Mouse (Mus musculus): Measurements from ENCODE around the gene Rras2. TPM values are rescaled to one million over a fixed set of nuclear protein-coding genes. Genes with fewer than 3 reads are reported as not detected.

The Rras2 gene
- polyA plus RNA-seq, 1 experiment from 2014 or later = 23.8 TPM

- no peaks in the 10 kb centered on the region for H3K27me3 ChIP-seq (replicated peaks; ENCODE audit: control insufficient read depth, insufficient read depth, low read length)
- H3K4me2 ChIP-seq (ENCODE audit: low read length) = no peak overlapping the region
- 77% methylated on average over 6 of the region's 6 CpGs for WGBS
- H3K9me3 ChIP-seq (ENCODE audit: control insufficient read depth, low read length) = no peaks in the 10 kb centered on the region
- no peak overlapping the region for H3K9ac ChIP-seq (replicated peaks; ENCODE audit: low read depth, low read length)
- 0 out of 2 replicates have a peak, but pooled peaks cover 2% of the 10 kb centered on the region for H3K4me1 ChIP-seq (replicated peaks; ENCODE audit: control insufficient read depth, insufficient read depth, low read length)
- no peak overlapping the region for H3K27ac ChIP-seq (ENCODE audit: low read length)
- ATAC-seq = no peak
- H3K36me3 ChIP-seq (ENCODE audit: control insufficient read depth, insufficient read depth) = no peaks in the 10 kb centered on the region
- no peak overlapping the region for H3K4me3 ChIP-seq (replicated peaks; ENCODE audit: low read length)
Observed at GRCm38 (mm10) chr7:114029596-114029995, 88.0 kb downstream of the Rras2 start.

- 93% methylated on average over 5 of the region's 5 CpGs for WGBS
Observed at GRCm38 (mm10) chr7:114028828-114029227, 88.8 kb downstream of the Rras2 start.

GRCm38 (mm10) chr7:114027406-114027805 lies 90.2 kb downstream of the Rras2 start:
- H3K27me3 ChIP-seq (replicated peaks; ENCODE audit: control insufficient read depth, insufficient read depth, low read length) = no peaks in the 10 kb centered on the region
- no peaks in the 10 kb centered on the region for H3K36me3 ChIP-seq (ENCODE audit: control insufficient read depth, insufficient read depth)
- ATAC-seq = no peak
- H3K4me1 ChIP-seq (replicated peaks; ENCODE audit: control insufficient read depth, insufficient read depth, low read length) = 0 out of 2 replicates have a peak, but pooled peaks cover 2% of the 10 kb centered on the region
- H3K4me3 ChIP-seq (replicated peaks; ENCODE audit: low read length) = no peak overlapping the region
- no peaks in the 10 kb centered on the region for H3K9me3 ChIP-seq (ENCODE audit: control insufficient read depth, low read length)
- WGBS = 83% methylated on average over 3 of the region's 3 CpGs
- no peak overlapping the region for H3K4me2 ChIP-seq (ENCODE audit: low read length)
- no peak overlapping the region for H3K27ac ChIP-seq (ENCODE audit: low read length)
- H3K9ac ChIP-seq (replicated peaks; ENCODE audit: low read depth, low read length) = no peak overlapping the region

More at GRCm38 (mm10) chr7:114028828-114029227, 88.8 kb downstream of the Rras2 start:
- no peaks in the 10 kb centered on the region for H3K36me3 ChIP-seq (ENCODE audit: control insufficient read depth, insufficient read depth)
- 0 out of 2 replicates have a peak, but pooled peaks cover 2% of the 10 kb centered on the region for H3K4me1 ChIP-seq (replicated peaks; ENCODE audit: control insufficient read depth, insufficient read depth, low read length)
- no peak for ATAC-seq
- H3K9me3 ChIP-seq (ENCODE audit: control insufficient read depth, low read length) = no peaks in the 10 kb centered on the region
- no peak overlapping the region for H3K27ac ChIP-seq (ENCODE audit: low read length)
- no peak overlapping the region for H3K9ac ChIP-seq (replicated peaks; ENCODE audit: low read depth, low read length)
- H3K4me3 ChIP-seq (replicated peaks; ENCODE audit: low read length) = no peak overlapping the region
- H3K27me3 ChIP-seq (replicated peaks; ENCODE audit: control insufficient read depth, insufficient read depth, low read length) = no peaks in the 10 kb centered on the region
- no peak overlapping the region for H3K4me2 ChIP-seq (ENCODE audit: low read length)

- ATAC-seq = no peak
- 91% methylated on average over 8 of the region's 8 CpGs for WGBS
Observed at GRCm38 (mm10) chr7:114026923-114027322, 90.7 kb downstream of the Rras2 start.

GRCm38 (mm10) chr7:114020704-114021093 lies 96.9 kb downstream of the Rras2 start:
- 0% methylated on average over 11 of the region's 11 CpGs for WGBS
- peak; percentile 74 for ATAC-seq
- Histone ChIP-seq H3K9me3 (ENCODE audit: control insufficient read depth, low read length) (no peaks in the 10 kb centered on the region), H3K4me1 (replicated peaks; ENCODE audit: control insufficient read depth, insufficient read depth, low read length) (0 out of 2 replicates have a peak, but pooled peaks cover 7% of the 10 kb centered on the region), H3K27me3 (replicated peaks; ENCODE audit: control insufficient read depth, insufficient read depth, low read length) (no peaks in the 10 kb centered on the region), H3K4me3 (replicated peaks; ENCODE audit: low read length) (peak overlapping the region; percentile 38), H3K9ac (replicated peaks; ENCODE audit: low read depth, low read length) (no peak overlapping the region; the same call in 1 of the 2 replicates), H3K36me3 (ENCODE audit: control insufficient read depth, insufficient read depth) (no peaks in the 10 kb centered on the region), H3K4me2 (ENCODE audit: low read length) (peak overlapping the region; percentile 69), H3K27ac (ENCODE audit: low read length) (peak overlapping the region; percentile 30; the same call in 1 of the 2 replicates)

More at GRCm38 (mm10) chr7:114026923-114027322, 90.7 kb downstream of the Rras2 start:
- Histone ChIP-seq H3K27ac (ENCODE audit: low read length) (no peak overlapping the region), H3K36me3 (ENCODE audit: control insufficient read depth, insufficient read depth) (no peaks in the 10 kb centered on the region), H3K9me3 (ENCODE audit: control insufficient read depth, low read length) (no peaks in the 10 kb centered on the region), H3K27me3 (replicated peaks; ENCODE audit: control insufficient read depth, insufficient read depth, low read length) (no peaks in the 10 kb centered on the region), H3K4me3 (replicated peaks; ENCODE audit: low read length) (no peak overlapping the region), H3K4me2 (ENCODE audit: low read length) (no peak overlapping the region), H3K4me1 (replicated peaks; ENCODE audit: control insufficient read depth, insufficient read depth, low read length) (0 out of 2 replicates have a peak, but pooled peaks cover 2% of the 10 kb centered on the region), H3K9ac (replicated peaks; ENCODE audit: low read depth, low read length) (no peak overlapping the region)

GRCm38 (mm10) chr7:114020057-114020703 lies 97.4 kb downstream of the Rras2 start:
- Histone ChIP-seq H3K4me3 (replicated peaks; ENCODE audit: low read length) (peak overlapping the region; percentile 38), H3K4me1 (replicated peaks; ENCODE audit: control insufficient read depth, insufficient read depth, low read length) (0 out of 2 replicates have a peak, but pooled peaks cover 7% of the 10 kb centered on the region), H3K9ac (replicated peaks; ENCODE audit: low read depth, low read length) (no peak overlapping the region; the same call in 1 of the 2 replicates), H3K9me3 (ENCODE audit: control insufficient read depth, low read length) (no peaks in the 10 kb centered on the region), H3K36me3 (ENCODE audit: control insufficient read depth, insufficient read depth) (no peaks in the 10 kb centered on the region), H3K27me3 (replicated peaks; ENCODE audit: control insufficient read depth, insufficient read depth, low read length) (no peaks in the 10 kb centered on the region), H3K27ac (ENCODE audit: low read length) (peak overlapping the region; percentile 30; the same call in 1 of the 2 replicates), H3K4me2 (ENCODE audit: low read length) (peak overlapping the region; percentile 69)
- peak; percentile 51 for ATAC-seq
- 3% methylated on average over 10 of the region's 11 CpGs for WGBS

GRCm38 (mm10) chr7:114018861-114019260 lies 98.7 kb downstream of the Rras2 start:
- H3K9ac ChIP-seq (replicated peaks; ENCODE audit: low read depth, low read length) = no peak overlapping the region
- no peak overlapping the region for H3K27ac ChIP-seq (ENCODE audit: low read length)
- 0 out of 2 replicates have a peak, but pooled peaks cover 7% of the 10 kb centered on the region for H3K4me1 ChIP-seq (replicated peaks; ENCODE audit: control insufficient read depth, insufficient read depth, low read length)
- no peak overlapping the region for H3K4me3 ChIP-seq (replicated peaks; ENCODE audit: low read length)
- no peaks in the 10 kb centered on the region for H3K36me3 ChIP-seq (ENCODE audit: control insufficient read depth, insufficient read depth)
- WGBS = 89% methylated on average over 3 of the region's 3 CpGs
- H3K9me3 ChIP-seq (ENCODE audit: control insufficient read depth, low read length) = no peaks in the 10 kb centered on the region
- no peak overlapping the region for H3K4me2 ChIP-seq (ENCODE audit: low read length)
- no peak for ATAC-seq
- no peaks in the 10 kb centered on the region for H3K27me3 ChIP-seq (replicated peaks; ENCODE audit: control insufficient read depth, insufficient read depth, low read length)

GRCm38 (mm10) chr7:114016001-114016949 lies 101.3 kb downstream of the Rras2 start:
- Histone ChIP-seq H3K9me3 (ENCODE audit: control insufficient read depth, low read length) (no peaks in the 10 kb centered on the region), H3K9ac (replicated peaks; ENCODE audit: low read depth, low read length) (no peak overlapping the region), H3K4me3 (replicated peaks; ENCODE audit: low read length) (no peak overlapping the region), H3K4me2 (ENCODE audit: low read length) (no peak overlapping the region), H3K27me3 (replicated peaks; ENCODE audit: control insufficient read depth, insufficient read depth, low read length) (no peaks in the 10 kb centered on the region), H3K27ac (ENCODE audit: low read length) (no peak overlapping the region), H3K4me1 (replicated peaks; ENCODE audit: control insufficient read depth, insufficient read depth, low read length) (peaks cover 11% of the 10 kb centered on the region; the same call in 1 of the 2 replicates), H3K36me3 (ENCODE audit: control insufficient read depth, insufficient read depth) (no peaks in the 10 kb centered on the region)
- WGBS = 78% methylated on average over 8 of the region's 8 CpGs
- ATAC-seq = no peak
